Mouse (Mus musculus): ENCODE results near the gene Fxyd7.

GRCm38 (mm10) chr7:31072326-31072725 lies 21.1 kb upstream of the Fxyd7 start:
- TF ChIP-seq CTCF (IDR thresholded peaks at IDR 0.05) (no peak), EP300 (IDR thresholded peaks at IDR 0.05) (no peak)

All from lung, postnatal 0 days (tissue).